Mouse (Mus musculus): ENCODE data around the gene Chaf1a. TPM values are rescaled to one million over a fixed set of nuclear protein-coding genes. Genes with fewer than 3 reads are reported as not detected.

Chaf1a gene
- polyA plus RNA-seq, 1 experiment from 2014 or later = 26.8 TPM

DNA sequence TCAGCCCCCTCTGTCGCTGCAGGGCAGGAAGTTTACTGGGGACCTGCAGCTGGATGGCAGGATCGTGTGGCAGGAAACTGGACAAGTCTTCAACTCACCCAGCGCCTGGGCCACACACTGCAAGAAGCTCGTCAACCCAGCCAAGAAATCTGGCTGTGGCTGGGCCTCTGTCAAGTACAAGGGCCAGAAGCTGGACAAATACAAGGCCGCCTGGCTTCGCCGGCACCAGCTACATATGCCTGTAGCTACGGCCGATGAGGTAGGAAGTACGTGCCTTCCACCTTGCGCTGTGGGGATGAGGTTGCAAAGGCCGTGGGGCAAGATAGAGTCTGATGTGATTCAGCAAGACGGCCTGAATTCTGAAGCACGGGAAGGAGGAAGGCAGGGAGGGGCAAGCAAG lies 30.0 kb upstream of the Chaf1a start:
- Histone ChIP-seq H3K9me3 (replicated peaks) (no peaks in the 10 kb centered on the region), H3K36me3 (peaks cover 41% of the 10 kb centered on the region)
- WGBS = 72% methylated on average over 14 of the region's 14 CpGs

DNA sequence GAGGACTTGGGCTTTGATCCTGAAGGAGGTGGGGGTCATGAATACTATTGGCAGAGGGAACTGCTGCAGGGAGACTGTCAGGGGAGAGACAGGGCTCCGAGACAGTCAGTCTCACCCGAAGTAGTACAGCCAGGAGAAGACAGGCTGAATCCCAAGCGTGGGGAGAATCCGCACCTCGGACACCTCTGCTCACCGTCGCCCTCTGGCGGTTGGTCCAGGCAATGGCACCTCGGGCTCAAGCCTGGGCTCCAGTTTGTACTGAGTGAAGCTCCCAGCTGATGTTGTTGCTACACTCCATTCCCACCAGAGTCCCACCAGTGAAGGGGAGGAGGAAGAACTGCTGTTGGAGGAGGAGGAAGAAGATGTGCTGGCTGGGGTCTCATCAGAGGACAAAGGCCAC lies 29.6 kb upstream of the Chaf1a start:
- Histone ChIP-seq H3K27ac (no peak overlapping the region), H3K4me1 (peaks cover 25% of the 10 kb centered on the region), H3K9me3 (replicated peaks) (no peaks in the 10 kb centered on the region), H3K4me2 (replicated peaks) (peak overlapping the region; percentile 84), H3K9ac (peak overlapping the region; percentile 95), H3K4me3 (peak overlapping the region; percentile 81), H3K36me3 (peaks cover 45% of the 10 kb centered on the region), H3K27me3 (no peaks in the 10 kb centered on the region)
- WGBS = 7% methylated on average over 9 of the region's 9 CpGs
- ATAC-seq (ENCODE audit: low FRiP score) = no peak

More for the DNA sequence above, 30.0 kb upstream of the Chaf1a start:
- H3K27me3 ChIP-seq = 0 out of 2 replicates have a peak, but pooled peaks cover 1% of the 10 kb centered on the region
- 0 out of 2 replicates have a peak overlapping the region, but pooled peaks have one; percentile 96 for H3K27ac ChIP-seq
- ATAC-seq (ENCODE audit: low FRiP score) = no peak
- peak overlapping the region; percentile 84 for H3K4me2 ChIP-seq (replicated peaks)
- H3K4me3 ChIP-seq = peak overlapping the region; percentile 81
- H3K9ac ChIP-seq = peak overlapping the region; percentile 95
- H3K4me1 ChIP-seq = peaks cover 25% of the 10 kb centered on the region

DNA sequence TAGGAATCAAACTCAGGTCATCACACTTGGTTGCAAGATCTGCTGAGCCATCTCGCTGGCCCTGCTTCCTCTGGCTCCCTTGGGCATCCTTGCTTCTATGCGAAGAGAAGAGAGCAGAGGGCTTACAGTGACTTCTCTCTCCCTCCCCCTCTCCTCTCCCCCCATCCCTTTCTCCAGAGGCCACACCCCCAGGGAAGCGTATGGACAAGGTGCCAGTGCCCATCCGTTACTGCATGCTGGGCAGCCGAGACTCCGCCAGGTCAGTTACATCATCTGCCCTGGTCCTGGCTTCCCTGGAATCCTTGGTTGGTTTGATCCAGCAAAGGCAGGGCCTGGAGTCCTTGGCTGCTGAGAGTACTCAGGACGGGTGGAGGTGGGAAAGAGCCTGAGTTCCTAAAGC lies 28.8 kb upstream of the Chaf1a start:
- Histone ChIP-seq H3K27me3 (no peaks in the 10 kb centered on the region), H3K4me1 (peaks cover 25% of the 10 kb centered on the region), H3K9ac (0 out of 2 replicates have a peak overlapping the region, but pooled peaks have one; percentile 95), H3K4me2 (replicated peaks) (peak overlapping the region; percentile 84; the same call in 1 of the 2 replicates), H3K9me3 (replicated peaks) (no peaks in the 10 kb centered on the region), H3K27ac (no peak overlapping the region), H3K4me3 (no peak overlapping the region), H3K36me3 (peaks cover 53% of the 10 kb centered on the region)
- WGBS = 85% methylated on average over 7 of the region's 7 CpGs
- no peak for ATAC-seq (ENCODE audit: low FRiP score)

DNA sequence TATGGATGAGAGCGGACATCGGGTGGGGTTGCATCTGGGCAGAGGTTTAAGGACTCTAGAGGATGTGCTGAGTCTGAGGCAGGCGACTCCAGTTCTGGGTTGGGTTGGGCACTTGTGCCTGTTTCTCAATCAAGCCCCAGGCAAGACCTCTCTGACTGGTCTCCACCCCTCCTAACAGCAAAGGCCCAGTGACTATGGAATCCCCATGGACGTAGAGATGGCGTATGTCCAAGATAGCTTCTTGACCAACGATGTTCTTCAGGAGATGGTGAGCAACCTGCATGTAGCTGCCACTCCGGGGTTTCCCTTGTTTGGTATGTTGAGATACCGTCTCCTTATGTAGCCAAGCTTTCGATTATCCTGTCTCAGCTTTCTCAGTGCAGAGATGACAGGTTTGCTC lies 24.9 kb upstream of the Chaf1a start:
- Histone ChIP-seq H3K4me1 (peaks cover 14% of the 10 kb centered on the region), H3K9ac (no peak overlapping the region), H3K4me3 (no peak overlapping the region), H3K9me3 (replicated peaks) (no peaks in the 10 kb centered on the region), H3K36me3 (peaks cover 83% of the 10 kb centered on the region), H3K27ac (no peak overlapping the region), H3K27me3 (no peaks in the 10 kb centered on the region), H3K4me2 (replicated peaks) (no peak overlapping the region)
- no peak for ATAC-seq (ENCODE audit: low FRiP score)
- 94% methylated on average over 9 of the region's 9 CpGs for WGBS

DNA sequence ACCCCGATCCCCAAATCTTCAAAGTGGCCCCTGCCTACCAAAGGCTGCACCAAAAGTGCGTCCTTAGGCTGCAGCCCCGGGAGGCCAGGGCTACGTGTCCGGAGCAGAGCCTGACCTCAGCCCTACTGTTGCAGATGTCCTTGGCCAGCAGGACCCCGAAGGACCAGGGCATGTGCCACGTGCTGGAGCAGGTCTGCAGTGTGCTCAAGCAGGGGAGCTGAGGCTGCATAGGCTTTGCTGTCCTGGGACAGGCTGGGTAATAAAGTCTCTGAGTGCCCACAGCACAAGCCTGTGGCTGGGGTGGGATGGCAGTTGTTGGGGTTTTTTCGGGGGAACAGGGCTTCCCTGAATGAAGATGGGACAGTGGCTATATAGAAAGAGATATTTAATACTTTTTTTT lies 23.9 kb upstream of the Chaf1a start:
- Histone ChIP-seq H3K27me3 (no peaks in the 10 kb centered on the region), H3K9ac (no peak overlapping the region), H3K9me3 (replicated peaks) (no peaks in the 10 kb centered on the region), H3K4me3 (no peak overlapping the region), H3K4me1 (peaks cover 3% of the 10 kb centered on the region), H3K36me3 (peaks cover 77% of the 10 kb centered on the region), H3K27ac (no peak overlapping the region), H3K4me2 (replicated peaks) (no peak overlapping the region)
- no peak for ATAC-seq (ENCODE audit: low FRiP score)
- 92% methylated on average over 8 of the region's 8 CpGs for WGBS

DNA sequence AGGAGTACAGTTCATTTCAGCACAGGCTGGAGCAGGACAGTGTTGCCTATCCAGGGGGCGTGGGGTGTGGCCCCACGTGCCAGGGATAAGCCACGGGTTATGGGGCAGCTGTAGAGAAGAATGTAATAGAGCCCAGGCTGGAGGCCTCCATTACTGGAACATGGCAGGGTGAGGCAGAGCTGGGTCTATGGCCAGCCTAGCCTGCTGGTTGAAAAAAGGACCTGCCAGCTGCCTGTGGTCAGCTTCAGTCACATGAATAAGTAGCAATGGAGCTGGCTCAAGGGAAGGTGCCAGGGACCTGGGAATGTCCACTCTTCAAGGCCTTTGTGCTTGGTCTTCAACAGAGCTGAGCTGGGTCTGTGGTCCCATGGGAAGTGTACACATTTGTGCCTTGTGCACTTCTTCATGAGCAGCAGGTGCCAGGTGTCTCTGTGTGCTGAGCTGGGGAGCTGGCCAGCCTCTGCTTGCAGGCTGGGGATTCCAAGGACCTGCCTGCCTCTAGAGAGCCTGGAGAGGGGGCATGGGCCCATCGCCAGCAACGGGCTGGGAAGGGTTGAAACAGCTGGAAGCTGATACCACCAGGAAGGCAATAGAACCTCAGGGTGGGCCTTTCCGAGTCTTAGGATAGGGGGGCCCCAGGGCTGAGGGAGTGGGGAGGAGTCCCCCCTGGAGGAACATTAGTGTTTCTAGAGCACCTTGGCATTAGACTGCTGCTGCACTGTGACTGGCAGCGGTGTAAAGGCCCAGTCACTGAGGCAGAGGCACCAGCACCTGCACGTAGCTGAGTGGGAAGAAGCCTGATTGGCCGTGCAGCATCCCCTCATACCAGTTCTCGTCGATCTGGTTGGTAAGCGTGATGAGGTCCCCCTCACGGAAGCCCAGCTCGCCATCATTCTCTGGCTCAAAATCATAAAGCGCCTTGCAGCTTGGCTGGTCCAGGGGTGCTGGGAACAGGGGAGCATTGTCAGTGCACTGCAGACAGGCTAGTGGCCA lies 23.1 kb upstream of the Chaf1a start:
- H3K9ac ChIP-seq = no peak overlapping the region
- H3K4me2 ChIP-seq (replicated peaks) = no peak overlapping the region
- no peak overlapping the region for H3K4me3 ChIP-seq
- H3K4me1 ChIP-seq = no peaks in the 10 kb centered on the region
- H3K9me3 ChIP-seq (replicated peaks) = no peaks in the 10 kb centered on the region
- no peaks in the 10 kb centered on the region for H3K27me3 ChIP-seq
- 83% methylated on average over 15 of the region's 15 CpGs for WGBS
- peaks cover 70% of the 10 kb centered on the region for H3K36me3 ChIP-seq
- H3K27ac ChIP-seq = no peak overlapping the region
- no peak for ATAC-seq (ENCODE audit: low FRiP score)

DNA sequence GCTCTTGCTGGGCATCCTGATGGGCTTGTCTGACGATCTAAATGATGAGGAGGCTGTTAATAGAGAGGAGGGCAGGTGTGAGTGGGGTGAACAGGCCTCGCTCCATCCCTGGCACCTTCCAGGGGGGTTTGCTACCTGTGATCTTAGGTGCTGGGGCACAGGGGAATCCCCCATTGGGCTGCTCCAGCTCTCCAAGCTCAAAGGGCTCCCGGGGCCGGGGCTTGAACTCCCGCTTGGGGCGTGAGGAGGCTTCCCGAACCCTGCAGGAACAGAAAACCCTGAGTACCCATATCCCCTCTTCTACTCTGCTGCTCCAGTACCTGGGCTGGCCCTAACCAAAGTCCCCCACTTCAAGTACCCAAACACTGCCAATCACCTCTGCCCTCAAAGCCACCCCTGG lies 22.4 kb upstream of the Chaf1a start:
- ATAC-seq (ENCODE audit: low FRiP score) = no peak

DNA sequence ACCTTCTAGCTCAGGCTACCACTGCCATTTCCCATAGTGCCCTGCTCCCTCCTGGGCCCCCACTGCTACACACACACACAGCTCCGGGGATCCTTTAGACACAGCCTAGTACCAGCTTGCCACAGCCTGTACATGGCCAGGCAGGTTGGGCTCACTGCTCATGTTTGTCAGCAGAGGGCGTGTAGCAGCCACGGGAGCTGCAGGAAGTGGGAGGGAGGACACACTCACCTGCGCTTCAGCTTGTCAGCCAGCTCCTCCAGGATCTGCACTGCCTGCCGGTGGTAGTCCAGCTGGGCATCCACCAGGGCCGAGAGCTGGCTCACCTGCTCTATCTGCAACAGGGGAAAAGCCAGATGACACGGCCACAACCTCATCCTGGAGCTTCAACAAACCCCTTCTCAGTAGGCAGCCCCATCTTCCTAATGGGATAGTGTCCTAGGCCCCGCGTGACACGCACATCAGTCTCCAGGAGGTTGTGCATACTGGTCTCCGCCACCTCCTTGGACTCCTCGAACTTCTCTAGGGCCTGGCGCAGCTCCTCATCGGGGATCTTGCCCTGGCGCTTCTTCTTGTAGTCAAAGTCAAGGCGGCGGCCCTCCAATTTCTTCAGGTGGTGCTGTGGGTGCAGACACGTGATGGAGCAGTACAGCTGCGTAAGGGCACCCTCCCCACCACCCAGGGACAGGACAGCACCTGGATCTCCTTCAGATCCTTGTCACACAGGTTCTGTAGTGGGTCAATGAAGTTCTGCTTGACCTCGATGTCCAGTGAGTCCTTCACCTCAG lies 21.7 kb upstream of the Chaf1a start:
- Histone ChIP-seq H3K4me3 (no peak overlapping the region), H3K36me3 (peaks cover 58% of the 10 kb centered on the region), H3K4me2 (replicated peaks) (no peak overlapping the region), H3K27me3 (no peaks in the 10 kb centered on the region), H3K9me3 (replicated peaks) (no peaks in the 10 kb centered on the region), H3K27ac (0 out of 2 replicates have a peak overlapping the region, but pooled peaks have one; percentile 17), H3K9ac (no peak overlapping the region; the same call in 1 of the 2 replicates), H3K4me1 (peaks cover 13% of the 10 kb centered on the region)
- 79% methylated on average over 20 of the region's 20 CpGs for WGBS
- peak; percentile 30; the same call in 1 of the 2 replicates for ATAC-seq (ENCODE audit: low FRiP score)

More for the DNA sequence above, 22.4 kb upstream of the Chaf1a start:
- Histone ChIP-seq H3K36me3 (peaks cover 64% of the 10 kb centered on the region), H3K4me2 (replicated peaks) (no peak overlapping the region), H3K4me3 (no peak overlapping the region), H3K27me3 (no peaks in the 10 kb centered on the region), H3K9ac (no peak overlapping the region), H3K27ac (0 out of 2 replicates have a peak overlapping the region, but pooled peaks have one; percentile 17), H3K9me3 (replicated peaks) (no peaks in the 10 kb centered on the region), H3K4me1 (peaks cover 6% of the 10 kb centered on the region)
- WGBS = 84% methylated on average over 7 of the region's 7 CpGs

DNA sequence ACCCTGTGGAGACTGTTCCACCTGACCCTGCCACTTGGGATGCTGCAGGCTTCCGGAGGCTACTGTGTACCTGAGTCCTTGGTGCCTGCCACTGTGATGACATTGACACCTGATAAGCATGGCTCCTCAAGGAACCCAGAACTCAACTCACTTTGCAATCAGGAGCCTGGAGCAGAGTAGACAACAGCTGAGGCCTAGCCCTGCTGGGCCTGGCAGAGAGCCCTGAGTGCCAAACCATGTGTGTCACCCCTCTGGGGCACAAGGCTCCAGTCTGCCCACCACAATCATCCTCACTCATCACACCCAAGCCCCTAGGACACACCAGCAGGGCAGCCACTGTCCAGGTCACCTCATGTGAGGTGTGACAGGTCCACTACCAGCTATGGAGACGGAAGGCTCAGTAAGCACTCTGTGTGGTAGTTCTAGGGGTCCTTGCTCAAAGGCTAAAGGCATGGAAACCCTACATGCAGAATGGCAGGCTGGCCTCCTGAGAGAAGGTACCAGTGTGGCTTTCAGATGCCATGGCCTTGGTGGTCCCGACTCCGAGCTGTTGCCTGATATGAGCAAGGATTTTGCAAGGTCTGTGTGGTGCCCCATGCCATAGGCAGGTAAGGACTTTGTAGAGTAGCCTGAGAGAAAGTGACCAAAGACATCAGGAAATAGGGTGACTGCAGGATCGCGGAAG lies 19.7 kb upstream of the Chaf1a start:
- Histone ChIP-seq H3K4me1 (peaks cover 14% of the 10 kb centered on the region), H3K4me2 (replicated peaks) (no peak overlapping the region), H3K9ac (no peak overlapping the region), H3K27me3 (no peaks in the 10 kb centered on the region), H3K36me3 (peaks cover 46% of the 10 kb centered on the region), H3K9me3 (replicated peaks) (no peaks in the 10 kb centered on the region), H3K4me3 (no peak overlapping the region), H3K27ac (peak overlapping the region; percentile 56; the same call in 1 of the 2 replicates)
- ATAC-seq (ENCODE audit: low FRiP score) = no peak
- WGBS = 97% methylated on average over 6 of the region's 6 CpGs

DNA sequence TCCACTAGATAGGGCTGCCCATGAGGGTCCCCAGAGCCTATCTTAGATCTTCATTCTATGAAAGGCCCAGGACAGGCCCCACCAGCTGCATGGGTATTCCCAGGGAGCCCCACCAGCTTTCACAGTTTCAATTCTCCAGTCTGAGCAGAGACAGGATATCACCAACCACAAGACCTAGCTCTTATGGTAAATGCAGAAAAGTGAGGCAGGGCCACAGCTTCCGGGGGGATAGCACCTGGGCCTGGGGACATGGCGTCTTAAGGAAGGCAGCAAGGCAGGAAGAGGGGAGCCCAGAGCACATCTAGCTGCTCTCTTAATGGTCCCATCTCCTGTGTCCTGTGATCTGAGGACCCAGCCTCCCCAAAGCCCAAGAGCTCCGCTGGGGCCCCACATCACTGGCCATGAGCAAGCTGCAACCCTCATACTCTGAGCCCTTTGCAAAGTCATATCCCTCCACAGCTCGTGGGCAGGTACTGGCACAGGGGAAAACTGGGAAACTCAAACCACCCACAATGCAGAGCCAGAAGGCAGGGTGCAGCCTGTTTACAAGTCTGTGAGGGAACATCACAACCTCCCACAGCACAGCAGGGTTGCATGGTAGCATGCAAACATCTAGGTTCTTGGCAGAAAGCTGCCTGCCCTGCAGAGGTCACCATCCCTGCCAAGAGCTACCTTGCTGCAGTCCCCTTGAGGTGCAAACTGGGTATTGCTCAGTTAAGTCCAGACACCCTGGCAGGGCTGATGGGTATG lies 18.9 kb upstream of the Chaf1a start:
- no peaks in the 10 kb centered on the region for H3K27me3 ChIP-seq
- H3K4me2 ChIP-seq (replicated peaks) = no peak overlapping the region
- no peak for ATAC-seq (ENCODE audit: low FRiP score)
- H3K9ac ChIP-seq = no peak overlapping the region
- H3K9me3 ChIP-seq (replicated peaks) = no peaks in the 10 kb centered on the region
- 87% methylated on average over 4 of the region's 4 CpGs for WGBS
- peak overlapping the region; percentile 31; the same call in 1 of the 2 replicates for H3K27ac ChIP-seq
- H3K4me1 ChIP-seq = peaks cover 14% of the 10 kb centered on the region
- peaks cover 38% of the 10 kb centered on the region for H3K36me3 ChIP-seq
- no peak overlapping the region for H3K4me3 ChIP-seq

Data from hindbrain, embryonic 12.5 days (tissue).